Mouse (Mus musculus) brain, embryonic 14.5 days (tissue): ENCODE data around the gene Matk.

Experiments
- CTCF ChIP-seq: fragments of 200-500 bp; IDR thresholded peaks from 2 replicates; pipeline ENCODE4 v1.5.1; 2012; ENCODE audit warnings: inconsistent platforms, mild to moderate bottlenecking, moderate library complexity, borderline replicate concordance; ENCODE audit not compliant: insufficient read depth, insufficient read length; ENCODE audit errors: extremely low read depth
- POLR2A ChIP-seq: fragments of 200-500 bp; IDR thresholded peaks from 2 replicates; pipeline ENCODE4 v1.6.1; 2012; ENCODE audit warnings: mild to moderate bottlenecking, inconsistent platforms, borderline replicate concordance; ENCODE audit not compliant: poor library complexity, insufficient read depth, insufficient read length, severe bottlenecking; ENCODE audit errors: extremely low read depth

- TF ChIP-seq POLR2A, result no peak
- no peak for TF ChIP-seq CTCF
These were observed 49.6 kb upstream of the Matk start for GRCm38 (mm10) chr10:81202978-81203720.
